Mouse (Mus musculus) cerebellum, adult 2 months (tissue): ENCODE measurements around the gene Hsdl1.

Source experiments
- CTCF ChIP-seq: fragments of 200-500 bp; IDR thresholded peaks from 2 replicates; pipeline ENCODE4 v1.5.1; 2011; ENCODE audit warnings: low read depth, mild to moderate bottlenecking, control low read depth, low read length, moderate library complexity, borderline replicate concordance; ENCODE audit not compliant: insufficient read depth
- POLR2A ChIP-seq: fragments of 200-500 bp; IDR thresholded peaks from 2 replicates; pipeline ENCODE4 v1.6.1; 2011; ENCODE audit warnings: low read length, control low read depth, borderline replicate concordance; ENCODE audit not compliant: insufficient read depth

- TF ChIP-seq CTCF (no peak), POLR2A (no peak)
These were observed 46.0 kb upstream of the Hsdl1 start for GRCm38 (mm10) chr8:119620848-119621465.
